Mouse (Mus musculus): ENCODE data around the gene Cnbd2.
"Not testable (repeated sequence)": the region's sequence is repeated elsewhere in the genome, so short reads cannot be mapped to it uniquely, and the experiment has no call there.

Cnbd2 gene

GRCm38 (mm10) chr2:156381350-156381749 is 69.3 kb downstream of the Cnbd2 start:
- DNase-seq (ENCODE audit: low spot score in 2 of 2): peak in 1 of 2 experiments; percentile 31

DNA sequence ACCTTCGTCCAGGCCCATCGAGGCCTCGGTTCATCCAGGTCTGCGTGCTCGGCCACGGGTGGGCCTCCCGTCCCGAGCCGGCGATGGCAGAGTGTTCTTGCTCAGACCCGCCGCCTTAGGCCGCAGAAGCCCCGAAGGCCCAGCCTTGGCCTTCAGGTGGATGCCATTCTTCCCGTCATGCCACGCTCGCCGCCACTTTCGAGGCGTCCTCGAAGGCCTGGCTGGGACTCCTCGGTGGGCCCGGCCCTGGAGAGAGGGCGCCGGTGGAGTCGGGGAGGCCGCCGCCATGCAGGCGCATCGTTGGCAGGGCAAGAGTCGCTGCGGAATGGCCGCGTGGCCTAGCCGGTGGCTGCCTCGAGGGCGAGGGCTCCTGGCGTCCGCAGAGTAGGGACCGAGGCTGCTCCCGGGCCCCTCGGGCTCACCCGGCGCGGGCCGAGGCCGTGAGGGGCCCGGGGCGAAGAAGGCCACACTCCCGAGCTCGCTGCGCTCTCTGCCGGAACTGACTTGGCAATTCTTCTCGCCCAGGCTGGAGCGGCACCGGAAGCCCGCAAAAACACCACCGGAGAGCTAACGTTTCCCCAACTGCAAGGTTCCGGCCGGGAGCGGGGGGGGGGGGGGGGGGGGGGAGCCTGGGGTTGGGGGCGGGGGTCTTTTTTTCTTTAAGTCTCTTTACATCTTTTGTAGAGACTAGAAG is 80.5 kb downstream of the Cnbd2 start:
- peak; percentile 86 to 88 for DNase-seq (ENCODE audit: low spot score in 2 of 2)

DNA sequence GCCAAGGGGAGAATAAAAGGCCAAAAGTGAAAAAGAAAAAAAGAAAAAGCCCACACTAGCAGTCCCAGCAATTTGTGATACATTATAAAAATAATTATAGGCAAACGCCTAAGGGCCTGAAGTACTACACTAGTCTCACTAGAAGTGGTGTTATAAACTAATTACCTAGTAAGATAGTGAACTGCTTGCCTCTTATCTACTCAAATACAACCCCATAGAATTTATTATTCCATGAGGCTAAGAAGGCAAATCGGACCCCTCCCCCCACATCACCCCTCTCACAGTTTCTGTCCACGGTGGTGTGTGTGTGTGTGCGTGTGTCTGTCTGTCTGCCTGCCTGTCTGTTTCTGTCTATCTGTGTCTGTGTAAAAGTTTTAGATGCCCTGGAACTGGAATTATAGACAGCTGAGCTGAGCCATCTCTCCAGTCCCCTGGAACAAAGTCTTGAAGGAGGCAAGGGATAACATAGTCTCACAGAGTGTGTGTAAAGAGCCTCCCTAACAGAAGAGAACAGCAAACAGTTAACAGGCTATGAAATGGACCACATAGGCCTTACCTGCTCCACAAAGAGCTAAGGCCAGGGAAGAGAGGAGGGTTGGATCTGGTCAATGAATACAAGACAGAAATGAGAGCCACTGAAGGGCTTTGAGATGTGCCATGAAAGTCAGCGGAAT is 81.2 kb downstream of the Cnbd2 start:
- DNase-seq (ENCODE audit: low spot score in 2 of 2): no peak

GRCm38 (mm10) chr2:156394282-156394681 is 82.2 kb downstream of the Cnbd2 start:
- no peak for DNase-seq (ENCODE audit: low spot score in 2 of 2)

- DNase-seq (ENCODE audit: low spot score in 2 of 2): peak in 1 of 2 experiments; percentile 24
Observed at GRCm38 (mm10) chr2:156396096-156396495, 84.0 kb downstream of the Cnbd2 start.

- DNase-seq (ENCODE audit: low spot score in 2 of 2): no peak
Observed at GRCm38 (mm10) chr2:156397988-156398387, 85.9 kb downstream of the Cnbd2 start.

GRCm38 (mm10) chr2:156399485-156399884 is 87.4 kb downstream of the Cnbd2 start:
- DNase-seq (ENCODE audit: low spot score in 2 of 2): peak in 1 of 2 experiments; percentile 50

- peak; percentile 84 to 90 for DNase-seq (ENCODE audit: low spot score in 2 of 2)
Observed at GRCm38 (mm10) chr2:156401331-156401730, 89.2 kb downstream of the Cnbd2 start.

GRCm38 (mm10) chr2:156402036-156402435 is 89.9 kb downstream of the Cnbd2 start:
- DNase-seq (ENCODE audit: low spot score in 2 of 2): no peak

DNA sequence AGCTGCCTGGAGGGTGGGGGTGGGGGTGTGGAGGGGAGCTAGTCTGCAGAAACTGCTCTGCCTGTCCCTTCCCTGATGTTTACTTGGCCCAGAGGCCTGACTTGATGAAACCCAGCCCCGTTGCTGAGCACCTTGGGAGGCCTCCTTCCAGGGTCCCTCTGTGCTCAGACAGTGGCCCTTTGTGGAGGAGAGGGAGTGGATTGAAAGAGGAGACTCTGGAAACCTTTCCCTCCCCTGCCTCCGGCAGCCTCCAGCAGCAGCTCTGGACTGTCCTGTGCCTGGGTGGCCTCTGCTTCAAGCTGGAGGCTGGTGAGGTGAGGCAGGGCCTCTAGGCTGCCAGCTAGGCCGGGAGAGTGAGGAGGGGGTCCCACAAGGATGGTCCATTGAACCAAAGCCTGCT is 94.9 kb downstream of the Cnbd2 start:
- no peak for DNase-seq (ENCODE audit: low spot score in 2 of 2)

- peak; percentile 83 to 89 for DNase-seq (ENCODE audit: low spot score in 2 of 2)
Observed at GRCm38 (mm10) chr2:156408168-156408567, 96.1 kb downstream of the Cnbd2 start.

DNA sequence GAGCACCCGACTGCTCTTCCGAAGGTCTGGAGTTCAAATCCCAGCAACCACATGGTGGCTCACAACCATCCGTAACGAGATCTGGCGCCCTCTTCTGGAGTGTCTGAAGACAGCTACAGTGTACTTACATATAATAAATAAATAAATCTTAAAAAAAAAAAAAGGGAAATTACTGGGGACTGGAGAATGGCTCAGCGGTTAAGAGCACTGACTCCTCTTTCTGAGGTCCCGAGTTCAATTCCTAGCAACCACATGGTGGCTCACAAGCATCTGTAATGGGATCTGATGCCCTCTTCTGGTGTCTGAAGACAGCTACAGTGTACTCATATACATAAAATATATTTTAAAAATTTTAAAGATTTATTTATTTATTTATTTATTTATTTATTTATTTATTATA is 99.2 kb downstream of the Cnbd2 start:
- not testable (repeated sequence) for DNase-seq (ENCODE audit: low spot score in 2 of 2)

GRCm38 (mm10) chr2:156414996-156415395 is 102.9 kb downstream of the Cnbd2 start:
- no peak for DNase-seq (ENCODE audit: low spot score in 2 of 2)

DNA sequence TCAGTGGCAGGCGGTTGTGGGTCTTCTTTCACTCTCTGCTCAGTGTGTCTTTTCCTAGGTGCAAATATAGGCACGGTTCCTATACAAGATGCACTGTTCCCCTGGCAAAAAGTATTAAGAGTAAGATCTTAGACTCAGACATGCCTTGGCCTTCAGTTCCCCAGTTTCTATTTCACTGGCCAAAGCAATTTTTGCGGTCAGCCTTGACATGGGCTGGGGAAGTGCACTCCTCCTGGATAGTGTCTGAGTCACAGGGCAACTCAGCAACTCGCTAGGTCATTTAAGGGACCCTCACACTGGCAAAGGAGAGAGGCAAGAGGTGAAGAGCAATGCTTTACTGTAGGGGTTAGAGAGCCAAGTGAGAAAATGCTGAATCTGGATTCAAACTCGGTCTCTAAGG is 103.6 kb downstream of the Cnbd2 start:
- DNase-seq (ENCODE audit: low spot score in 2 of 2): no peak

DNA sequence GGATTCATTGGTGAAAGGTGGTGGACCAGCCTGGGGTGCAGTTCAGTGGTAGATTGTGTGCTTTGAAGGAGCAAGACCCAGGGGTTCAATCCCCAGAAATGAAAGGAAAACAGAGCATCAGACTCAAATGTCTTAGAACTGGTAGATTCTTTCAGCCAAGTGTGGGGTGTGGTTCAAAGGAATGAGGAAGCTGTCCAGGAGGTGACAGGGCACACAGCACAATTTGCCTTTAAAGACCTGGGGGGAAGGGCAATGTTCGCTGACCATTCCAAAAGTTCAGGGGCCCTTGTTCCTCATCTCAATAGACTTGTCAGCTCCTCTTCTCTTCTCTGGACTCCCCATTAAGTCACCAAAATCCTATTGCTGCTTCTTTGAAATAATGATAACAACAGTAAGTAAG is 105.1 kb downstream of the Cnbd2 start:
- DNase-seq (ENCODE audit: low spot score in 2 of 2): no peak

- DNase-seq (ENCODE audit: low spot score in 2 of 2): no peak
Observed at GRCm38 (mm10) chr2:156418467-156418866, 106.4 kb downstream of the Cnbd2 start.

- DNase-seq (ENCODE audit: low spot score in 2 of 2): no peak
Observed at GRCm38 (mm10) chr2:156420327-156420693, 108.2 kb downstream of the Cnbd2 start.

- DNase-seq (ENCODE audit: low spot score in 2 of 2): peak; percentile 67 to 71
Observed at GRCm38 (mm10) chr2:156420694-156421380, 108.7 kb downstream of the Cnbd2 start, which contains the start of gene Epb41l1. TSS of gene Epb41l1 (plus strand) at chr2:156420909.

DNA sequence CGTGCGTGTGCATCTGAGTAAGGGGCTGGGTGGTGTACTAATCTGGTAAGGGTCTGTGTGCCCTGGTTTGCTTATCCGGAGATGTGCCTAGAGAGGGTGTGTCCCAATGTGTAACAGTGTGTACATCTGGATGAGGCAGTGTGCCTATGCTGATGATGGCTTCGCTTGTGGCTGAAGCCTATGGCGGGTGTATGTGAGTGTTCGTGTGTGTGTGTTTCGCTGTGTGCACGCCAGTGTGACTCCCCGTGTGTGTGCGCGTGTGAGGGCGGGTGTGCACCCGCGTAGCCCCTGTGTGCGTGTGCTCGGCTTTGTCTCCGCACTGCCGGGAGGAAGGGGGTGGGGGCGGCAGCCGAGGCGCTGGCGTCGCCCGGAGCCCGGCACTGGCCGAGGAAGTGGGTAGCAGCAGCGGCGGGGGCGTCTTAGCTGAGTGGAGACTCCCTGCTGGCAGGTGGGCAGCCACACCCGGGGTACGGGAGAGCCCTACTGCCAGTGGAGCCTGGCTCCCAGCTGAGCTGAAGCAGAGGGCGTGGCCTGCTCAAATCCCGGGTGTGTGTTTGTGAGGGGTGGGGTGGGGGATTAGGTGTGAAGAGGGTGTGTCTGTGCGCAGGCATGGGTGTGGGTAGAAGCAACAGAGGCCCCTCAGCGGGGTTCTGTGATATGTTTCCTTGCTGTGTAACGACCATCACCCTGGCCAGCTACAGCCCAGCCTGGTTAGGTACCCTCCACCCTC is 109.4 kb downstream of the Cnbd2 start:
- peak; percentile 74 to 80 for DNase-seq (ENCODE audit: low spot score in 2 of 2)

- peak in 1 of 2 experiments; percentile 43 for DNase-seq (ENCODE audit: low spot score in 2 of 2)
Observed at GRCm38 (mm10) chr2:156422631-156423030, 110.5 kb downstream of the Cnbd2 start.

- DNase-seq (ENCODE audit: low spot score in 2 of 2): no peak
Observed at GRCm38 (mm10) chr2:156423672-156424071, 111.6 kb downstream of the Cnbd2 start.

Data from right cerebral cortex, postnatal 10 days (tissue).